Mouse (Mus musculus) induced T-regulatory cell, adult 2 months (primary cell): ENCODE results near the gene Ankmy1.

Experiments
- DNase-seq: peaks from one replicate; pipeline ENCODE4 v3.0.0-alpha.2; 2012; ENCODE audit warnings: low read depth

Ankmy1 gene

GRCm38 (mm10) chr1:92815756-92816294 is 86.9 kb downstream of the Ankmy1 start:
- no peak for DNase-seq

GRCm38 (mm10) chr1:92815100-92815499 is 87.6 kb downstream of the Ankmy1 start:
- DNase-seq = no peak

GRCm38 (mm10) chr1:92814319-92814718 is 88.4 kb downstream of the Ankmy1 start:
- no peak for DNase-seq
